Mouse (Mus musculus): ENCODE measurements around the gene Olfr1054. TPM values are rescaled to one million over a fixed set of nuclear protein-coding genes. Genes with fewer than 3 reads are reported as not detected.

The Olfr1054 gene
- polyA plus RNA-seq, 1 experiment from 2014 or later: not detected

GRCm38 (mm10) chr2:86292155-86292554, 43.1 kb downstream of the Olfr1054 start, which contains the start of gene Olfr1052:
TSS of gene Olfr1052 (plus strand) at chr2:86292455.
- Histone ChIP-seq H3K4me1 (replicated peaks; ENCODE audit: insufficient read depth, low read length) (no peaks in the 10 kb centered on the region), H3K4me2 (ENCODE audit: low read length) (no peak within 1 kb of the TSS)

More at GRCm38 (mm10) chr2:86292155-86292554, 43.1 kb downstream of the Olfr1054 start, which contains the start of gene Olfr1052:
- H3K9ac ChIP-seq (ENCODE audit: low read depth, low read length): no peak within 1 kb of the TSS
- H3K9me3 ChIP-seq (replicated peaks; ENCODE audit: low read length): no peaks in the 10 kb centered on the region
- ATAC-seq (replicated peaks; ENCODE audit: low FRiP score, low read depth) (no peak), DNase-seq (ENCODE audit: low spot score) (no peak)
- no peak within 1 kb of the TSS for H3K4me3 ChIP-seq (replicated peaks; ENCODE audit: low read depth, low read length)
- no peak for TF ChIP-seq CTCF (IDR thresholded peaks at IDR 0.05; ENCODE audit: low read depth)
- no peaks in the 10 kb centered on the region for H3K27me3 ChIP-seq (ENCODE audit: insufficient read depth, low read length)
- no peak within 1 kb of the TSS for H3K27ac ChIP-seq
- no peaks in the 10 kb centered on the region for H3K36me3 ChIP-seq (ENCODE audit: insufficient read depth, low read length)

Other genes with a start within 250 kb of the Olfr1054 start
- not detected in 2 replicates for gene Olfr1037, start 248.0 kb downstream of the Olfr1054 start, polyA plus RNA-seq (2015; fragmentation: Nextera tagmentation; extraction: Ambion mirVana)
- gene Olfr1039, start 199.5 kb downstream of the Olfr1054 start, polyA plus RNA-seq (2015; fragmentation: Nextera tagmentation; extraction: Ambion mirVana): not detected in 2 replicates
- gene Olfr1040, start 188.7 kb downstream of the Olfr1054 start, polyA plus RNA-seq (2015; fragmentation: Nextera tagmentation; extraction: Ambion mirVana): not detected in 2 replicates
- gene Olfr1042, start 173.6 kb downstream of the Olfr1054 start, polyA plus RNA-seq (2015; fragmentation: Nextera tagmentation; extraction: Ambion mirVana): not detected in 2 replicates
- gene Olfr1043, start 167.9 kb downstream of the Olfr1054 start, polyA plus RNA-seq (2015; fragmentation: Nextera tagmentation; extraction: Ambion mirVana): not detected in 2 replicates
- not detected in 2 replicates for gene Olfr1044, start 157.6 kb downstream of the Olfr1054 start, polyA plus RNA-seq (2015; fragmentation: Nextera tagmentation; extraction: Ambion mirVana)
- not detected in 2 replicates for gene Olfr52, start 149.8 kb downstream of the Olfr1054 start, polyA plus RNA-seq (2015; fragmentation: Nextera tagmentation; extraction: Ambion mirVana)
- not detected in 2 replicates for gene Olfr1045, start 132.4 kb downstream of the Olfr1054 start, polyA plus RNA-seq (2015; fragmentation: Nextera tagmentation; extraction: Ambion mirVana)
- gene Olfr1046, start 116.1 kb downstream of the Olfr1054 start, polyA plus RNA-seq (2015; fragmentation: Nextera tagmentation; extraction: Ambion mirVana): not detected in 2 replicates
- gene Olfr1047, start 104.0 kb downstream of the Olfr1054 start, polyA plus RNA-seq (2015; fragmentation: Nextera tagmentation; extraction: Ambion mirVana): not detected in 2 replicates
- gene Olfr1048, start 95.1 kb downstream of the Olfr1054 start, polyA plus RNA-seq (2015; fragmentation: Nextera tagmentation; extraction: Ambion mirVana): not detected in 2 replicates
- not detected in 2 replicates for gene Olfr1049, start 77.1 kb downstream of the Olfr1054 start, polyA plus RNA-seq (2015; fragmentation: Nextera tagmentation; extraction: Ambion mirVana)
- not detected in 2 replicates for gene Olfr1051, start 56.3 kb downstream of the Olfr1054 start, polyA plus RNA-seq (2015; fragmentation: Nextera tagmentation; extraction: Ambion mirVana)
- not detected in 2 replicates for gene Olfr1052, start 43.0 kb downstream of the Olfr1054 start, polyA plus RNA-seq (2015; fragmentation: Nextera tagmentation; extraction: Ambion mirVana)
- not detected in 2 replicates for gene Olfr1053, start 20.1 kb downstream of the Olfr1054 start, polyA plus RNA-seq (2015; fragmentation: Nextera tagmentation; extraction: Ambion mirVana)
- not detected in 2 replicates for gene Olfr1055, start 14.9 kb upstream of the Olfr1054 start, polyA plus RNA-seq (2015; fragmentation: Nextera tagmentation; extraction: Ambion mirVana)
- gene Olfr1056, start 27.0 kb upstream of the Olfr1054 start, polyA plus RNA-seq (2015; fragmentation: Nextera tagmentation; extraction: Ambion mirVana): not detected in 2 replicates
- not detected in 2 replicates for gene Olfr1057, start 43.0 kb upstream of the Olfr1054 start, polyA plus RNA-seq (2015; fragmentation: Nextera tagmentation; extraction: Ambion mirVana)
- not detected in 2 replicates for gene Olfr1058, start 53.1 kb upstream of the Olfr1054 start, polyA plus RNA-seq (2015; fragmentation: Nextera tagmentation; extraction: Ambion mirVana)
- not detected in 2 replicates for gene Olfr1061, start 78.6 kb upstream of the Olfr1054 start, polyA plus RNA-seq (2015; fragmentation: Nextera tagmentation; extraction: Ambion mirVana)
- not detected in 2 replicates for gene Olfr1062, start 91.3 kb upstream of the Olfr1054 start, polyA plus RNA-seq (2015; fragmentation: Nextera tagmentation; extraction: Ambion mirVana)
- gene Olfr1065, start 115.2 kb upstream of the Olfr1054 start, polyA plus RNA-seq (2015; fragmentation: Nextera tagmentation; extraction: Ambion mirVana): not detected in 2 replicates
- not detected in 2 replicates for gene Olfr1066, start 120.8 kb upstream of the Olfr1054 start, polyA plus RNA-seq (2015; fragmentation: Nextera tagmentation; extraction: Ambion mirVana)
- not detected in 2 replicates for gene Olfr228, start 152.0 kb upstream of the Olfr1054 start, polyA plus RNA-seq (2015; fragmentation: Nextera tagmentation; extraction: Ambion mirVana)
- gene Olfr1076, start 173.0 kb upstream of the Olfr1054 start, polyA plus RNA-seq (2015; fragmentation: Nextera tagmentation; extraction: Ambion mirVana): not detected in 2 replicates
- gene Olfr1079, start 207.0 kb upstream of the Olfr1054 start, polyA plus RNA-seq (2015; fragmentation: Nextera tagmentation; extraction: Ambion mirVana): not detected in 2 replicates
- not detected in 2 replicates for gene Olfr1080, start 222.8 kb upstream of the Olfr1054 start, polyA plus RNA-seq (2015; fragmentation: Nextera tagmentation; extraction: Ambion mirVana)